4 mouse cellular contexts compared by ENCODE assay signal in the genomic region with DNA sequence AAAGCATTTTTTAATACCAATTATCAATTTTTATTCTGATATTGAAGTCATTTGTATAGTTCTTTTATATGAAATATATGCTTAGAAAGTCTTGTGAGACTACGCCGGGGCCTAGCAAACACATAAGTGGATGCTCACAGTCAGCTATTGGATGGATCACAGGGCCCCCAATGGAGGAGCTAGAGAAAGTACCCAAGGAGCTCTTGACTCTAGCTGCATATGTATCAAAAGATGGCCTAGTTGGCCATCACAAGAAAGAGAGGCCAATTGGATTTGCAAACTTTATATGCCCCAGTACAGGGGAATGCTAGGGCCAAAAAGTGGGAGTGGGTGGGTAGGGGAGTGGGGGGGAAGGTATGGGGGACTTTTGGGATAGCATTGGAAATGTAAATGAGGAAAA.
DNase-seq lines count a peak whose midpoint lies in the region; ATAC-seq and TF ChIP-seq lines count a peak whose summit lies in the region.
"Not testable (repeated sequence)": the region's sequence is repeated elsewhere in the genome, so short reads cannot be mapped to it uniquely, and the experiment has no call there.

No protein-coding gene starts in this region.

- ATAC-seq in lung, embryonic 14.5 days (ENCODE audit: insufficient read depth) = not testable (repeated sequence)

- DNase-seq in cerebellum, postnatal 25 days = peak; percentile 29 to 76
- peak; percentile 36 for DNase-seq in gastrocnemius, postnatal 25 days
- DNase-seq in kidney, postnatal 10 days = peak; percentile 9
- peak; percentile 8 for DNase-seq in lung, embryonic 14.5 days

- H3K4me2 ChIP-seq in lung, embryonic 14.5 days = not testable (repeated sequence)

- not testable (repeated sequence) for TF ChIP-seq CTCF in lung, embryonic 14.5 days (IDR thresholded peaks at IDR 0.05; ENCODE audit: low read depth)

- not testable (repeated sequence) for H3K4me3 ChIP-seq in lung, embryonic 14.5 days (ENCODE audit: low read depth, low read length)

- not testable (repeated sequence) for H3K36me3 ChIP-seq in lung, embryonic 14.5 days (ENCODE audit: insufficient read depth)

- H3K27me3 ChIP-seq in lung, embryonic 14.5 days (ENCODE audit: insufficient read depth, low read length) = not testable (repeated sequence)

- H3K9me3 ChIP-seq in lung, embryonic 14.5 days (ENCODE audit: low read depth, low read length) = not testable (repeated sequence)

- not testable (repeated sequence) for H3K27ac ChIP-seq in lung, embryonic 14.5 days (ENCODE audit: low read depth)

- H3K9ac ChIP-seq in lung, embryonic 14.5 days = not testable (repeated sequence)

- not testable (repeated sequence) for H3K4me1 ChIP-seq in lung, embryonic 14.5 days (ENCODE audit: insufficient read depth)

- WGBS in lung, embryonic 14.5 days = 88% methylated on average over 2 of the region's 2 CpGs
